Mouse (Mus musculus) frontal cortex, postnatal 36 days (tissue): ENCODE measurements around the gene Notch2.
A peak's percentile ranks its signal among the peaks of the same experiment; 100 is the strongest.

Experiments used
- DNase-seq, 2 experiments: peaks; one replicate each; pipeline ENCODE4 v3.0.0; 2022; ENCODE audit warnings: low spot score in 2 of 2

Gene Notch2

DNA sequence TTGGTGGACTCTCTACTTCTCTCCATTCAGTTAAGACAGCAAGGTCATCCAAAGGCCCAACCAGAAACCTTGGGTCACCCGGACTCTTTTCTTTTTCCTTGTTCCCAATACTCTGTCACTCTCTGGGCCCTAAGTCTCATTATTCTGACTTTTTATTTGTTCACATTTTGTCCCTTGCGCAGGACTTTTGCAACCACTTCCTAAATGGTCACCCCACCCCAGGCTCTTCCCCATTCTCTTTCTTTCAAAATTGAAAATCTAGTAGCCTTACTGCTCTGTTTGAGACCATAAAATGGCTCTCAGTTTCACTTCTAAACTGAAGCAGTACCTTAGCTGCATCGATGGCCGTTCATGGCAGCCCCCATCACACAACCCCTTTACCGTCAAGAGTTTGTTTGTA, 18.5 kb upstream of the Notch2 start:
- DNase-seq: no peak

DNA sequence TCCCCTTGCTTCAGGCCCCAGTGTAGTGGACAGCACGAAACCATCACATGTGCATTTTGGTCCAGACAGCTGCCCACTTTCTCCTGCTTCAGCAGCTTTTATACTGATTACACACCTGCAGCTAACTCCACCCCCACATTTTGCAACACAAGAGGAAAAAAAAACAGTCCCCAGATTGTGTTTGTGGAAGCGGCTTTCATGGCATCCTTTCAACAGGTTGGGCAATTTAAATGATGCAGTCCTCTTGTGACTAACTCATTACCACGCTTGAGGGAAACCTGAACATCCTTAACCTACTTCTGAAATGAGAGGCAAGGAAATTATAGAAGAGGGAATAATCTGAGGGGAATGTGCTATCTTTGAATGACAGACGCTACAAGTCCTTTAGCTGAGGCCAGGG, 15.0 kb upstream of the Notch2 start:
- DNase-seq: no peak

DNA sequence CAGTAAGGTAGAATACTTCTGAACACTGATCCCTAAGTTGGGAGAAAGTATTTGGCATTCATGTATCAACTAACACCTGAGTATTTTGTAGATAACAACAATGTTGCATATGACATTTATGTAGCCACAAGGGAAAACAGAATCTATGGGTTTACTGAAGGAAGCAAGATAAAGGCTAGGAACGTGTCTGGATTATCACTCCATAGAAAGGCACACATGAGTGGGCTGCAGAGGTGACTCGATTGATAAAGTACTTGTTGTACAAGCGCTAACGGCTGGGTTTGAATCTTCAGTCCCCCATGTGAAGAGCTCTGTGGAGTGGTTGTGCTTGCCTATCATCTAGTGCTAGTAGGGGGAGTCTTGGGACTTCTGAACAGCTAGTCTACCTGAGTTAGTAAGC, 9.8 kb upstream of the Notch2 start:
- no peak for DNase-seq

DNA sequence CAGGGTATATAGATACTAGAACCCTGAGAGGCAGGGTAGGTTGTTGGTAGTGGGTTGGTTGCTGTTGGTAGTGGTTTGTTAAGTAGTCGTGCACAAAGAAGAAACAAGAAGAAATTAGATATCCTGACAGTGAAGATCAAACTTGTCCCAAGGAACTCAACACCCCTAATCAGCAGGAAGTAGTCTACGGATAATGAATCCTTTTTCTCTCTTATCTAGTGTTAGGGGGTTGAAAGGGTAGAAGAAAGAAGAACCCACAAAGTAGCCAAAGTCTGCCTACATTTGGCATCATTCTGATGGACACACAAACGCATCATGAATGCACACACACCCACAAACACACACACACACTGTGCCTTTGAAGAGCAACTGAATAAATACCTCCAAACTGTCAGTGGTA, 9.1 kb upstream of the Notch2 start:
- no peak for DNase-seq

DNA sequence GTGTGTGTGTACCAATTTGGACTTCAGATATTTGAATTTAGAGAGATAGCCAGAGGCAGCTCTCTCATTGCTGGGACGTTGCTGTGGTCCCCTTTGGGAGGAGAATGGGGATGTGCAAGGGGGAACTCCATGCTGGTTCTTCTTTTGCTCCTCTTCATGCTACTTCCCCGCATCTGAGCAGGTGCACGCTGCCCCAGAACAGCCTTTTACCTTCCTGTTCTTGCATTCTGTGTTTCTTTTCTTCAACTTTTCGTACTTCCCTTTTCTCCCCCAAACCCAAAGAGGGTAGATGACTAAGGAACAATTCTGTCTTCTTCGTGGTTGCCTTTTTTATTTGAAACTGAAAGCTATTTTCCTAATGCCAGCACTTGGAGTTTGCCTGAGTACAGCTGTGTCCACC, 8.0 kb upstream of the Notch2 start:
- no peak for DNase-seq

DNA sequence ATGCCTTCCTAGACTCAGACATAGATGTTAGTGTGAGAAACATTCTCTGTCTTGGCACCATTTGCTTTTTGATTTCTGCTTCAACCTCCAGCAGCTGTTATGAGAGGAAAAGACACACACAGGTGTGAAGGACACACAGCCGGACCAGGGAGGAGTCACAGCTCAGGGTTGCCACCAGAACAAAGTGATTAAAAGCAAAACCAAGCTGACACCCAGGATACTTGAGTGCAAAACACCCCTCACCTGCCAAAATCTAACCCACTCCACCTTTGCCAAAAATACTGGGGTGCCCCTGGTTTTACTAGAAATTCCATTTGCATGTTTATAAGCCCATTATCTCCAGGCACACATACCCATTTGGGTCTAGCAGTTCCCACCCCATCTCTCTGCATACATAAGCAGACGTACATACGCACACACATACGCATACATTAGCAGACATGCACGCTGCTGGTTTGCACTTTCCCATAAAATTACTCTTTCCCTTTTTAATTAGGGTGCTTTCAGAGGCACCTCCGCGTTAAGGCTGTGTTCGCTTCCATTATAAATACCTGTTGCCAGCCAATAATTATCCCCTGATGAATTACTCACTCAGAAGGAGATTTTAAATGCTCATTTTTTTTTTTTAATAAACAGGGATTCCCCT, 7.2 kb upstream of the Notch2 start:
- no peak for DNase-seq

DNA sequence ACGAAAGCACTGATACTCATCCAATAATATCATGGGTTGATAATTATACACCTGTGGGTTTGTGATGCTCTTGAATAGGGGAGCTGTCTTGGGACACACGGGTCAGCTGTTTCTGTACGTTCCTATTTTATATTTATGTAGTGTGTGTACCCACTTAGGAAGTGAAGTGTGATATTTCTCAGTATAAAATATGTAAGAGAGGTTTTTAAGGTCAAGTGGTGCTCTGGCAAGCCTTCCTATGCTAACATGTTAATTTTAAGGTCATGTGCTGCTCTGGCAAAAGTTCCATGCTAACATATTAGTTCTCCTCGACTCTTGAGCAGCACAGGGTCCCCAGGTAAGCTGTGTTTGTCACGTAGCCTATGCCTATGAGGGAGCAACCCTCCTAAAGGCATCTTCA, 6.4 kb upstream of the Notch2 start:
- DNase-seq: no peak

DNA sequence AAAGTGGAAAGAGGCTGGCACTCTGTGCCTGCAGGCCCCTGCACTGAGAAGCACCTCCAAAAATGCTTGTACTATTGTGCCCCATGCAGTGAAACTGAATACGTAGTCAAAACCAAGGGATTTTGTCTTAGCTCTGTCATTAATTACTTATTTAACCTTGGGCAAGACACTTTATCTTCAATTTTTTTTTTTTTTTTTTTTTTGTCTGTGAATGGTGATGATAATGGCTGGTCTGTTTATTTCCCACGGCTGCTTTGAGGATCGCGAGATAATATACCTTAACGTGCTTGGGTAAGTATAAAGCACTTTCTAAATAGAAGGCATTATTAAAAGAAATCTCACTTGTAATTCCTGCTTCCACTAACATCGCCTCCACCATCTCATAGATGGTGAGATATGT, 5.2 kb upstream of the Notch2 start:
- DNase-seq: no peak

DNA sequence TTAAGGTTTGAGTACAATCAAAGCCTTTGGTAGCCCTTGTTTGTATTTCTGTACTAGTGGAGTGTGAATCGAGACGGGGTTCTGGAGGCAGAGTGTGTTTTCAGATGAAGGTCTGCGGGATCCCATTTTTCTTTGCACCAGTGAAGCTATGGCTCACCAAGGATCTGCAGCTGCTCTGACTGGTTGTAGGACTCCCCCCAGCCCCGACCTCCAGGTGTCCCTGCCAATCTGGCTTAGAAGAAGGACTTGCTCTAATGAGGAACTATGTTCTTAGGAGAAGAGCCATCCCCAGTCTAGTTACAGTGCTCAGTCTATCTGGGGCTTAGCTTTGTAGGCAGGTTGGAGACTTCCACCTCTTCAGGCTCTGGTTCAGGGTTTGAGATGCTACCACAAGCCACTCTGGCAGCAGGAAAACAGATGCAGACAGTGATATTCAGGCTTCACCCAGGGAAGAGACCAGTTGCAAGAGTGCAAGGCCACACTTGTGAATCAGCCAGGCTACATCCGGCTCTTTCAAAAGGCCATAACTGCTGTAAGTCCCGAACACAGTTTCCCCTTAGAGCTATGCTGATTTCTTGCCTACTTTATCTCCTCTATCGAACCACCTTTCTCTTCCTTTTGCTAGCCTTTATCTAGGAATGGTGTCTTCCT, 4.0 kb upstream of the Notch2 start:
- no peak for DNase-seq

DNA sequence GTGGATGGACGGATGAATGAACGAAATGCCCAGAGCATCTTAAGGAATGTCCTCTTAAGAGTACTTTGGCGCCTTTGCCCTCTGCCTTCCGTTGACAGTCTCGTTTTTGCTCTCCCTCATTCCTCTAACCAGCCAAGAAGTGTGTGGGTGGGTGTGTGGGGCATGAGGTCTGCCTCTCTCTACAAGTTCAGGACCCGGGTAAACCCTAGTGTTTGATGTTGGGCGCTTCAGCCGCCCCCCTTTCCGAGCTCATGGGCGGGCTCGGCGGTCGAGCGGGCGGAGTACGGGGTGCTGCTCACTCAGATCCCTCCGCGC, 284 bp upstream of the Notch2 start:
- no peak for DNase-seq

DNA sequence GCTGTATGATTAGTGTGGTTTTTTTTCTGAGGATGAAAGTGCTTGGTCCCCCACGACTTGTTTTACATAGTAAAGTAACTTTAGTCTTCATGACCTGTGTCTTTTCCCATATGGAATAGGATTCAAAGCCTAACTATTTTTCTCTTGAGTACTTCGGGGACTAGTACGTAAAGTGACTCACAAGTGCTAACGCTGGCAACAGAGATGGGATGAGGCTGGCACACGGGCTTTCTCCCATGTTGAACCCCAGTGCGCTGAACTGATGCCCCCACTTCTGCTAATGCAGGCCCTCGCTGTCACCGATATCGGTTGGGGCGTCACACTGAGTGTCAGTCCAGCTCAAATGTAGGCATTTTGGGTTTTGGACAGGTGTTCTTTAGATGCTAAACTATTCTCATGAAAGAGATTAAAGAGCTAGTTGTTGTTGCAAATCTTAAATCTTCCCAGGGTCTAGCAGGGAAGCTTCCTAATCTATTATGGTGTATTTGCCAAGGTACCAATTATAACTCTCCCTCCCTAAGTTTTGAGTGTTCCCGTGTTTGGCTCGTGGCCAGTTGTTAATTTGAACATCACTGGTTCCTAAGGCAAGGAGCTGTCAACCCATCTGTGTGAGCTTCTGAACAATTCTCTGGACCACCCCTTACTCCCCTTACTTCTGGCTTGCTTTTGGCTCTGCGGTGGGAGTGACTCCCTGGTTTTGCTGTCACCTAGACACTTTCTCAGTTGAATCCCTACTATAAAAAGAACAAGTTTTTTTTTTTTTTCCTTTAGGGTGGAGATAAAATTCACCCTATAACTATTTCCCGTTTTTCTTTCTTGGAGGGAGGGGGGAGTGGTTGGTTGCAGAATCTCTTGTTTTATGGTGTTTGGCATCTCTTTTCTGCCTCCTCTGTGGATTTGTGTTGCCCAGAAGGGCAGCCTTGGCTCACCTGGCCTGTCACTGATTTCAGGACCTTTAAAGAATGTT, 2.2 kb downstream of the Notch2 start:
- DNase-seq: no peak

DNA sequence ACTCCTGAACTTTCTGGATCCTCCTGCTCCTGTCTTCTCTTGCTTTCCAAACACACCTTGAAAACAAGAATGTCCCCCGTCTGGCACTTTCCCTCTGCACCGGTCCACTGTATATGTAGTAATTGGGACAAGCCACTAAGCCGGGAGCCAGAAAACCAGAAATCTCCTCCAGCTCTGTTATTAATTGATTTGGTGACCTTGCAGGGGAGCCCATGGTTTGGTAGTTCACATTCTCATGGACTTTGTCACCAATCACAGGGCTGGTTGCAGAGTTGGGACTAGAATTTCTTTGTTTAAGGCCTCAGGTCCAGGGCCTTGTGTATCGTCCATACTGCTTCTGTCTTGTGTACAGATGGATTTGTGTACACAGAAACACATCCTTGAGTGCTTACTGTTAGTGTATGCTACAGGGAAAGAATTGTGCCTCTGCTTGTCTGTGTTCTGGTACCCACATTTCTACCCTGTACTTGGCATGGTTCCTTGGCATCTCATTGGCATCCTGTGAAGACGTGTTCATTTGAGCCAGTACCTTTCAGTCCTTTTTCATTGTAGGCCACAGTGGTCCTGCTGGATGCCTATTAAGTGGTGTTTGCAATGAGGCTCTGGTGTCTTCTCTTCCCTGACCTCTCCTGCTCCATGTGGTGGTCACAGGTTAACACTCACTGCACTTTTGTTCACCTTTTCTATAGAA, 3.7 kb downstream of the Notch2 start:
- no peak for DNase-seq

DNA sequence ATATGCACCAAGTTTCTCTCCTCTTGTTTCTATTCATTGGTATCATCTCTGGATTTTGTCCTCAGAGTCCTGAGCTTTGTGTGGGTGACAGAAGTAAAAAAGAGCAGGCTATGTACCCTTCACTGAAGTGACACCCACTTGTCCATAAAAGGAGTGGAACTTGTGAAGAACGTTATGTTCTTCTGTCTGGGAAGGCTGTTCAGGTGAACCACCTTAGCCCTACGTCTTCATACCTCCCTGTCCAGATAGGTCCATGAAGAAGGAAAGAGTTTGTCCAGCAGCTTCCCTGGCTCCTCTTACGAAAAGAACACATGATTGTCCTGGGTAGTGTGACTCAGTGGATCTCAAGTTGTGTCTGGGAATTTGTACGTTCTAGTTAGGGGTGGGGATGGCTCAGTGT, 4.9 kb downstream of the Notch2 start:
- DNase-seq: no peak

DNA sequence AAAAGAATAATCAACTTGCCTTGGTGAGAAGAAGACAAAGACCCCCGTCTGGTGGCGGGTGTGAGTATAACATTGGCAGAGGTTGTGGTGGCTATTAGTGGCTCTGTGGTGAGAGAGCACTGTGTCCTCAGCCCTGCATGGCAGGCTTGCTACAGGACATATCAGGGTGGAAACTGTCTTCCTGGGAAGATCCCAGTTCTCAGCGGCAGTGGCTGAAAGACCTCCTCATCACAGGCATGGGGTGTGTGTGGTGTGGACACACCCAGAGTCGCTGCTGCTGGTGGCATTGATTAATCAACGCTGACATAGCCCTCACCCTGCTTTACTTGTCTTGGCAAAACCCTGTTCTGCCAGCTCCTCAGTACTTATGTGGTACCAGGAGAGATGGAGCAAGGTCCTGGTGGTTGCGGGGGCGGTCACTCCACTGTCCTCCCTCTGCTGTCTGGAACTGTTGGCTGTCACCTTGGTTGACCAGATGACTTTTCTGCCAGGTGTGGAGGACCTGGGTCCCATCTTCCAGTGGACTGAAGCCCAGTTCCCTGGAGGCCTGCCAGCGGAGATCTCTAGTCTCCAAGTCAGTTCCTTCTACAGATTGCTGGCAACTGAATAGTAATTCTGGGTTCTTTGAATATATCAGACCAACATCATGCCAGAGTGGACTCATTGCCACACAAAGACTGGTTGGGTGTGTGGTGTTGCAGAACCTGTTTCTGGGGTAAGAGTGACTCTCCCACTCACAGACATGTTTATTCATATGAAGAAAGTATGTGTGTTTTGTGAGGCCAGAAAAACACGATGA, 7.3 kb downstream of the Notch2 start:
- DNase-seq: no peak

DNA sequence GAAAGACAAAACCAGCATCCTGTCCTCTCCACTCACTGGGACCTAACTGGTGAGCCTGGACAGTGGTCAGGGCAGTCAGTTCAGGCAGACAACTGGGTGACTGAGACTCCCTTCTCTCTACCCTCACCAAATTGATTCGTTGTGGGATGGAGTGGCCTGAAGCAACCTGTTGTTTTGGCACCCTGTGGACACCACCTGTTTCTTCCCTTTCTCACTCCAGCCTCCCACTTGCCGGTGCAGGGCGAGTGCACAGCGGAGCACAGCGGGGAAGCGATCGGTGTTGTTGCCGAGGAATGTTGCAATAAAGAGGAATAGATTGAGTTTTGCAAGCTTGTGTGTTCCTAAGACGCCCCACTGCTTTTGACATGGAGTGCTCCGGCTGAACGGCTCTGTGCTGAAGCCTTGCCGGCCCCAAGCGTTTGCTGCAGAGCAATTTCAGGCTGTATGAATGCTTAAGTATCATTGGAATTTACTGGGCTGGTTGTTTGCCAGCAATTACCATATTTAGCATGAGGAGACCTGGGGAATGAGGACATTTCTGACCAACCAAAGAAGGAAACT, 11.0 kb downstream of the Notch2 start:
- peak; percentile 13 to 19 for DNase-seq

DNA sequence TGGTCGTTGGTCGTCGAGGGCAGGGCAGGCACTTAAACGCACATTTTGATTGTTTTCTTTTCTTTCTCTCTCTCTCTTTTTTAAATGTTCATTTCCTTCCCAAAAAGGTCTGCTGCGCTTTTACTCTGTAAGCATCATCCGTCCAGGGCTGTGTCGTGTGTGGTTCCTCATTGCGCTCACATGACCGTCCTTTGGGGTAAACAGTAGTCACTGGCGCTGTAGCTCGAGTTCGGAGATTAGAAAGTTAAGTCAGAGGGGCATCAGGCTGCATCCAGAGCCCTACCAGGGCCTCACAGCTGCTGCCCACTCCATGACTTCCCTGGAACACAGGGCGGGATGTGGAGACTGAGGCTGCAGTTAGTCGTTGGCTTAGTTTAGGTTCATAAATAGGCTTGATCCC, 12.2 kb downstream of the Notch2 start:
- no peak for DNase-seq

DNA sequence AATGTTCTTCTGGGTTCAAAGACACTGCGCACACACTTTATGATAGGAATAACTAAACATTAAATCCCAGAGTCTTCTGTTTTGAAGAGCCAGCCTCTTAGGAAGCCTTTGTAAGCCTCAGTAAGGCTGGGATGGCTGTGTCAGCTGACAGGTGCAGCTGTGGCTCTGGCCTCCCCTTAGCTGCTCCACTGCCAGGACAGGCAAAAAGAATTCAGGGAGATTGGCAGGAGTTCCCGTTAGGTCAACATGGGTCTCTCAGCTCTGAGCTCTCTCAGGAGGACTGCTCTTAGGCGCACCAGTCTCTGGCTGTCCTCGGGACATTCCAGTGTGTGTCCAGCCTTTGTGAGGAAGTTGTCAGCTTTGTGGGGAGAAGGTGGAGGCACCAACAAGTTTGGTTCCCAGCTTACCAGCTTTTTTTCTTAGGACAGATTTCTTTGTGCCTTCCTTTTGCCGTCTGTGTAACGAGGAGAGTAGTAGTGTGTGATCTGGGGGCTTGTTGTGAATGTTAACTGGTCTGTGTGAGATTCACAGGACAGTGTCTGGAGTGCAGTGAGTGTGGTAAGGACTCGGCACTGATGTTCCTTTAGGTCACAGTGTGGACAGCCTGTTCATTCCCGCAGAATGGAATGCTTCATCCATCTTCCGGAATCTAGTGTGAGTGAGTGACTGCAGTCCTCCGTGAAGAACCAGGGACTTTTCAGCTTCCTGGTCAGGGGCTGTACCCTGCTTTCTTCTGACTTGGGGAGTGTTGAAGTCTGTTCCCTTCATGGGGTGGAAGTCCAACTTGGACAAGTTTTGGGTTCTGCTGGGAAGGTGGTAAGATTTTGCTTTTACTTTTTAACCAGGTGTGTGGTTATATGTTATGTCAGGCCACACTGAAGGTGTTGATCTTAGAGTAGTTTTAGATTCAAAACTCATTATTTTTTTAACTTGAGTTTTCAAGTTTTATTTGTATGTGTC, 12.9 kb downstream of the Notch2 start:
- no peak for DNase-seq

DNA sequence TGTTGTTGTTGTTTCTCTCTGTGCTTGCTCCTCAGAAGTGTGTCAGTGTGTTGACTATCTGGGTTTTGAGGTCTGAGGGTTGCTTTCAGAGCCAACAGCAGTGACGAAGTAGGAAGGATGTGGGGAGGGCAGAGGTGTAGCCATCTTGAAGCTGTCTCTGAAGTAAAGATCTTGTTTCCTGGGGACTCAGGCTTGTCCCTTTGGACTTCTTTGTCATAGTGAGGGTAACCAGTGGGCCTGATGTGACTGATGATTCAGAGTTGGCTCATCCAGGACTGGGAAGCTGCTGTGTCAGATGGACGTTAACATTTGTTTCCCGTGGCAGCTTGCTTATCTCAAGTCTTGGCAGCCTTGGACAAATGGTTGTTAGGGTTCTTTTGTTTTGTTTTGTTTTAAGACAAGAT, 14.0 kb downstream of the Notch2 start:
- no peak for DNase-seq

DNA sequence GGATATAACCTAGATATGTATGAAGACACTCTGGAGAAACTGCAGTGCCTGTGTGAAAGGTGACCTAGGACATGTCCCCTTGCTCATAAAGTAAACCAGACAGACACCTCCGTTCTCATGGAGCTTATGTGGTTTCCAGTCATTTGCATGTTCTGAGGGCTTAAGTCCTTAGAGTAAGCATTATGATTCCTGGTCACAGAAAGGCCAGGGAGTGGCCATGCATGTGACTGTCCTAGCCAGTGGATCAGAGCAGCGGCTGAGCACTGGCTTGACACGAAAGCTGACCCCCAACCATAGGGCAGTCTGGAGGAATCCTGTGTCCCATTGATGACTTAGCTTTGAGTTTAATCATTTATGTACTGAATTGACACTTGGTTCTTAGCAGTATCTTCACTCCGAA, 14.7 kb downstream of the Notch2 start:
- no peak for DNase-seq

DNA sequence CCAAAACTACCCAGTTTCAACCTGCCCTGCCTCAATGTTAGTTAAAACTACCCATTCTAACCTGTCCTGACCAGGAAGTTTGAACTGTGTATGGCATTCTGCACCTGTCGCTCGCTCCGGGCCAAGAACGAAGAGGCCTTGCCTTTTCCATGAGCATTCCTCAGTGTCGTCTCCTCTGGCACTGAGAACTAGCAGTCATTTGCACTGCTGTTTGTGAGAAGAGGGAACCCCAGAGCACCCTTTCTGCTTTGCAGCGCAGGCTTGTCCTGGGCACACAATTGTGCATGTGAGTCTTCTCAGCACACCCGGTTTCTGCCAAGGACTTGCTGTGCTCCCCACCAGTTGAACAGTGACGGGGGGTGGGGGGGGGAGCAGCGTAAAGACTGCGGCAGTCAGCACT, 15.6 kb downstream of the Notch2 start:
- no peak for DNase-seq
